Mouse (Mus musculus) ES-E14 (cell line): ENCODE results near the gene Ilk.

ENCODE experiments used
- CHD2 ChIP-seq: IDR thresholded peaks from 2 replicates; pipeline ENCODE4 v1.6.1; 2014; ENCODE audit warnings: mild to moderate bottlenecking, low read depth, low read length, inconsistent platforms
- HCFC1 ChIP-seq: IDR thresholded peaks from 2 replicates; pipeline ENCODE4 v1.6.1; 2012; ENCODE audit warnings: low read length, inconsistent platforms, borderline replicate concordance; ENCODE audit not compliant: insufficient read depth
- MAFK ChIP-seq: IDR thresholded peaks from 2 replicates; pipeline ENCODE4 v1.6.1; 2014; ENCODE audit warnings: mild to moderate bottlenecking, low read depth, low read length, inconsistent platforms; ENCODE audit not compliant: insufficient read depth
- ZC3H11A ChIP-seq: IDR thresholded peaks from 2 replicates; pipeline ENCODE4 v1.6.1; 2012; ENCODE audit warnings: low read depth, mild to moderate bottlenecking, inconsistent platforms, low read length, borderline replicate concordance
- ZNF384 ChIP-seq: IDR thresholded peaks from 2 replicates; pipeline ENCODE4 v1.6.1; 2012; ENCODE audit warnings: low read depth, low read length, inconsistent platforms

DNA sequence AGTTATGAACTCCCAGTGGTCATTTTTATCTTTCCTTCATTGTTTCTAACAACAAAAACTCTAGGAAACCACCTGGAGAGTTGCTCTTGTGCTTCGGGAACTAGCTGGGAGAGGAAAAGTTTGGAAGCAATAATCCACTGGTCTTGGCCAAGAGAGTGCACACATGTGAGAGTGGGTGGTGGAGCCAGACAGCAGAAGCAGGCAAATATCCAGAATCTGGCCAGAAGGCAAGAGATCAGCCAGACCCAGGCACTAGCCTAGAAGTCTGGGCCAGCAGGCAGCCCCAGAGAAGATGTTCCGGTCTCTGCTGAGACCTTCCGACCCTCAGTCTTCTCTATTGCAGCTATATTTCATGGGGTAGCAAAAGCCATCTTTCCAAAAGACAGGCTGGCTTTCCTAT is 33.6 kb downstream of the Ilk start:
- TF ChIP-seq MAFK (no peak), HCFC1 (no peak), ZC3H11A (no peak), CHD2 (no peak), ZNF384 (no peak)
